Mouse (Mus musculus) forebrain, embryonic 11.5 days (tissue): ENCODE results near the gene Hmx1. TPM values are rescaled to one million over a fixed set of nuclear protein-coding genes. Genes with fewer than 3 reads are reported as not detected.

Experiments
- ATAC-seq: fragments of 200-750 bp; cut with Nextera tagmentation; replicated peaks from 2 replicates; pipeline ENCODE4 v1.8.0; 2017; ENCODE audit warnings: moderate TSS enrichment; ENCODE audit not compliant: low FRiP score
- DNase-seq: peaks from one replicate; pipeline ENCODE4 v3.0.0-alpha.2; 2017; ENCODE audit warnings: low spot score
- H3K27ac ChIP-seq: fragments of 300-500 bp; sonication (generic); 2 replicates; pipeline ENCODE4 v1.5.1; 2014; ENCODE audit warnings: low read depth, low read length
- H3K27me3 ChIP-seq: fragments of 300-500 bp; sonication (generic); 2 replicates; pipeline ENCODE4 v1.6.1; 2014; ENCODE audit warnings: mild to moderate bottlenecking, low read length, mixed read lengths; ENCODE audit not compliant: control insufficient read depth, insufficient read depth
- H3K36me3 ChIP-seq: fragments of 300-500 bp; sonication (generic); 2 replicates; pipeline ENCODE4 v1.6.1; 2014; ENCODE audit warnings: mild to moderate bottlenecking, low read length, moderate library complexity, mixed read lengths; ENCODE audit not compliant: control insufficient read depth, insufficient read depth
- H3K4me1 ChIP-seq: fragments of 300-500 bp; sonication (generic); replicated peaks from 2 replicates; pipeline ENCODE4 v1.6.1; 2014; ENCODE audit warnings: low read length, mixed read lengths; ENCODE audit not compliant: control insufficient read depth, insufficient read depth
- H3K4me2 ChIP-seq: fragments of 300-500 bp; sonication (generic); 2 replicates; pipeline ENCODE4 v1.6.1; 2014; ENCODE audit warnings: low read depth, mild to moderate bottlenecking, low read length, moderate library complexity, mixed read lengths; ENCODE audit not compliant: severe bottlenecking
- H3K4me3 ChIP-seq: fragments of 300-500 bp; sonication (generic); 2 replicates; pipeline ENCODE4 v1.5.1; 2014; ENCODE audit warnings: low read depth, low read length
- H3K9ac ChIP-seq: fragments of 300-500 bp; sonication (generic); 2 replicates; pipeline ENCODE4 v1.6.1; 2014; ENCODE audit warnings: low read length
- H3K9me3 ChIP-seq: fragments of 300-500 bp; sonication (generic); 2 replicates; pipeline ENCODE4 v1.6.1; 2016; ENCODE audit warnings: low read length, mixed read lengths; ENCODE audit not compliant: control insufficient read depth
- WGBS: fragments of 180-500 bp; shearing (Covaris S2); extraction: QIAGEN DNeasy Blood & Tissue Kit; methylation state at CpG from one replicate; pipeline ENCODE4 v1.1.7; 2014; 5-methylcytosine and 5-hydroxymethylcytosine counted together
- polyA plus RNA-seq: library from polyadenylated mRNA; unstranded; fragments of >200 nt; fragmentation: Nextera tagmentation; extraction: Ambion mirVana; gene quantifications from 2 replicates; pipeline ENCODE4 v1.2.1, GENCODE M21; 2014

The Hmx1 gene
- polyA plus RNA-seq, 1 experiment from 2014 or later = 0.44 TPM

GRCm38 (mm10) chr5:35379815-35380214 lies 9.1 kb upstream of the Hmx1 start:
- Histone ChIP-seq H3K4me1 (no peaks in the 10 kb centered on the region), H3K36me3 (no peaks in the 10 kb centered on the region), H3K9ac (no peak overlapping the region), H3K27me3 (peaks cover 76% of the 10 kb centered on the region), H3K27ac (no peak overlapping the region), H3K9me3 (no peaks in the 10 kb centered on the region), H3K4me2 (no peak overlapping the region), H3K4me3 (no peak overlapping the region)
- ATAC-seq (no peak), DNase-seq (peak; percentile 76)
- under 1% methylated on average over 4 of the region's 4 CpGs for WGBS

- DNase-seq = no peak
- no peak overlapping the region for H3K27ac ChIP-seq
- WGBS = 2% methylated on average over 38 of the region's 38 CpGs
- no peak overlapping the region for H3K9ac ChIP-seq
- H3K4me2 ChIP-seq = peak overlapping the region; percentile 73
- ATAC-seq = no peak
- no peaks in the 10 kb centered on the region; the same call in 1 of the 2 replicates for H3K9me3 ChIP-seq
- no peaks in the 10 kb centered on the region for H3K36me3 ChIP-seq
- peaks cover 12% of the 10 kb centered on the region for H3K4me1 ChIP-seq
- H3K27me3 ChIP-seq = peaks cover 100% of the 10 kb centered on the region
- peak overlapping the region; percentile 51 for H3K4me3 ChIP-seq
These were observed 946 bp upstream of the Hmx1 start for GRCm38 (mm10) chr5:35387834-35388490.

GRCm38 (mm10) chr5:35389441-35389840 lies 533 bp downstream of the Hmx1 start:
- ATAC-seq = no peak
- peak overlapping the region; percentile 51 for H3K4me3 ChIP-seq
- H3K4me2 ChIP-seq = no peak overlapping the region; the same call in 1 of the 2 replicates
- no peaks in the 10 kb centered on the region for H3K36me3 ChIP-seq
- no peak overlapping the region for H3K27ac ChIP-seq
- H3K4me1 ChIP-seq = peaks cover 12% of the 10 kb centered on the region
- H3K27me3 ChIP-seq = peaks cover 100% of the 10 kb centered on the region
- no peak for DNase-seq
- H3K9ac ChIP-seq = no peak overlapping the region
- H3K9me3 ChIP-seq = no peaks in the 10 kb centered on the region; the same call in 1 of the 2 replicates
- WGBS = 2% methylated on average over 11 of the region's 11 CpGs

GRCm38 (mm10) chr5:35389915-35390314 lies 1.0 kb downstream of the Hmx1 start:
- ATAC-seq (no peak), DNase-seq (no peak)
- Histone ChIP-seq H3K4me3 (no peak overlapping the region), H3K4me2 (no peak overlapping the region), H3K36me3 (no peaks in the 10 kb centered on the region), H3K27me3 (peaks cover 100% of the 10 kb centered on the region), H3K27ac (no peak overlapping the region), H3K9ac (no peak overlapping the region), H3K9me3 (no peaks in the 10 kb centered on the region; the same call in 1 of the 2 replicates), H3K4me1 (peaks cover 12% of the 10 kb centered on the region)
- WGBS = 5% methylated on average over 3 of the region's 3 CpGs

- Histone ChIP-seq H3K4me3 (no peak overlapping the region), H3K36me3 (no peaks in the 10 kb centered on the region), H3K4me2 (no peak overlapping the region), H3K27me3 (peaks cover 100% of the 10 kb centered on the region), H3K27ac (no peak overlapping the region), H3K9me3 (no peaks in the 10 kb centered on the region; the same call in 1 of the 2 replicates), H3K9ac (no peak overlapping the region), H3K4me1 (peaks cover 12% of the 10 kb centered on the region)
- DNase-seq = no peak
- 2% methylated on average over 22 of the region's 22 CpGs for WGBS
- no peak for ATAC-seq
These were observed 2.1 kb downstream of the Hmx1 start for GRCm38 (mm10) chr5:35390848-35391655.

- DNase-seq = peak; percentile 70
- H3K36me3 ChIP-seq = no peaks in the 10 kb centered on the region
These were observed 2.9 kb downstream of the Hmx1 start for GRCm38 (mm10) chr5:35391656-35392333.

GRCm38 (mm10) chr5:35392334-35392695 lies 3.4 kb downstream of the Hmx1 start:
- H3K27me3 ChIP-seq = peaks cover 97% of the 10 kb centered on the region
- no peak for ATAC-seq
- no peaks in the 10 kb centered on the region; the same call in 1 of the 2 replicates for H3K9me3 ChIP-seq
- H3K4me3 ChIP-seq = peak overlapping the region; percentile 21
- no peak for DNase-seq
- H3K9ac ChIP-seq = no peak overlapping the region
- H3K4me2 ChIP-seq = peak overlapping the region; percentile 44; the same call in 1 of the 2 replicates
- peaks cover 15% of the 10 kb centered on the region for H3K4me1 ChIP-seq
- no peaks in the 10 kb centered on the region for H3K36me3 ChIP-seq
- under 1% methylated on average over 37 of the region's 37 CpGs for WGBS
- no peak overlapping the region for H3K27ac ChIP-seq

More at GRCm38 (mm10) chr5:35391656-35392333, 2.9 kb downstream of the Hmx1 start:
- no peaks in the 10 kb centered on the region; the same call in 1 of the 2 replicates for H3K9me3 ChIP-seq
- H3K4me2 ChIP-seq = peak overlapping the region; percentile 44
- H3K27ac ChIP-seq = no peak overlapping the region
- peaks cover 12% of the 10 kb centered on the region for H3K4me1 ChIP-seq
- peaks cover 97% of the 10 kb centered on the region for H3K27me3 ChIP-seq
- H3K4me3 ChIP-seq = peak overlapping the region; percentile 21
- H3K9ac ChIP-seq = no peak overlapping the region
- no peak for ATAC-seq
- WGBS = under 1% methylated on average over 83 of the region's 88 CpGs

GRCm38 (mm10) chr5:35395566-35396440 lies 6.9 kb downstream of the Hmx1 start:
- no peaks in the 10 kb centered on the region; the same call in 1 of the 2 replicates for H3K9me3 ChIP-seq
- H3K9ac ChIP-seq = no peak overlapping the region
- DNase-seq = no peak
- WGBS = 3% methylated on average over 9 of the region's 9 CpGs
- no peak overlapping the region for H3K4me2 ChIP-seq
- H3K36me3 ChIP-seq = no peaks in the 10 kb centered on the region
- no peak overlapping the region for H3K27ac ChIP-seq
- H3K4me1 ChIP-seq = peaks cover 19% of the 10 kb centered on the region
- H3K4me3 ChIP-seq = no peak overlapping the region
- peaks cover 97% of the 10 kb centered on the region for H3K27me3 ChIP-seq
- ATAC-seq = no peak
